Mouse (Mus musculus) embryonic facial prominence, embryonic 12.5 days (tissue): ENCODE data around the gene Ubac2. TPM values are rescaled to one million over a fixed set of nuclear protein-coding genes. Genes with fewer than 3 reads are reported as not detected.
A peak's percentile ranks its signal among the peaks of the same experiment; 100 is the strongest.
"Not testable (repeated sequence)": the region's sequence is repeated elsewhere in the genome, so short reads cannot be mapped to it uniquely, and the experiment has no call there.

ENCODE experiments used
- ATAC-seq: fragments of 200-750 bp; cut with Nextera tagmentation; 2 replicates; pipeline ENCODE4 v1.8.0; 2017; ENCODE audit not compliant: insufficient number of reproducible peaks, insufficient read depth, low FRiP score, low TSS enrichment
- H3K27ac ChIP-seq: fragments of 300-500 bp; sonication (generic); 2 replicates; pipeline ENCODE4 v1.5.1; 2016; ENCODE audit warnings: mild to moderate bottlenecking
- H3K27me3 ChIP-seq: fragments of 300-500 bp; sonication (generic); 2 replicates; pipeline ENCODE4 v1.6.1; 2016; ENCODE audit warnings: mild to moderate bottlenecking, moderate library complexity
- H3K36me3 ChIP-seq: fragments of 300-500 bp; sonication (generic); 2 replicates; pipeline ENCODE4 v1.6.1; 2016; ENCODE audit warnings: mild to moderate bottlenecking
- H3K4me1 ChIP-seq: fragments of 300-500 bp; sonication (generic); 2 replicates; pipeline ENCODE4 v1.6.1; 2016
- H3K4me2 ChIP-seq: fragments of 300-500 bp; sonication (generic); replicated peaks from 2 replicates; pipeline ENCODE4 v1.6.1; 2016; ENCODE audit warnings: mild to moderate bottlenecking, moderate library complexity
- H3K4me3 ChIP-seq: fragments of 300-500 bp; sonication (generic); 2 replicates; pipeline ENCODE4 v1.5.1; 2016; ENCODE audit warnings: mild to moderate bottlenecking
- H3K9ac ChIP-seq: fragments of 300-500 bp; sonication (generic); 2 replicates; pipeline ENCODE4 v1.6.1; 2016; ENCODE audit warnings: mild to moderate bottlenecking, moderate library complexity
- H3K9me3 ChIP-seq: fragments of 300-500 bp; sonication (generic); 2 replicates; pipeline ENCODE4 v1.6.1; 2016; ENCODE audit warnings: mild to moderate bottlenecking, moderate library complexity
- WGBS: fragments of 180-500 bp; shearing (Covaris S2); methylation state at CpG from one replicate; pipeline ENCODE4 v1.1.7; 2016; 5-methylcytosine and 5-hydroxymethylcytosine counted together
- polyA plus RNA-seq: library from polyadenylated mRNA; unstranded; fragments of >200 nt; fragmentation: Nextera tagmentation; extraction: Ambion mirVana; gene quantifications from 2 replicates; pipeline ENCODE4 v1.2.1, GENCODE M21; 2016

Gene Ubac2
- 64.0 and 67.1 TPM in 2 replicates for polyA plus RNA-seq

GRCm38 (mm10) chr14:121878176-121878858 lies at the start of gene Ubac2:
TSS of gene Ubac2 (plus strand) at chr14:121878620.
- H3K9me3 ChIP-seq, result no peaks in the 10 kb centered on the region
- H3K27me3 ChIP-seq, result no peaks in the 10 kb centered on the region
- H3K4me3 ChIP-seq, result peak within 1 kb of the TSS; percentile 95
- peak within 1 kb of the TSS; percentile 96 for H3K9ac ChIP-seq
- peak; percentile 97 for ATAC-seq
- under 1% methylated on average over 53 of the region's 61 CpGs for WGBS
- H3K36me3 ChIP-seq, result no peaks in the 10 kb centered on the region
- H3K27ac ChIP-seq, result peak within 1 kb of the TSS; percentile 90
- peak within 1 kb of the TSS; percentile 86 for H3K4me2 ChIP-seq
- peaks cover 4% of the 10 kb centered on the region; the same call in 1 of the 2 replicates for H3K4me1 ChIP-seq

GRCm38 (mm10) chr14:121829816-121830442 lies 48.5 kb upstream of the Ubac2 start:
- 91% methylated on average over 4 of the region's 4 CpGs for WGBS
- no peak for ATAC-seq
- Histone ChIP-seq H3K4me3 (no peak overlapping the region), H3K9me3 (peaks cover 4% of the 10 kb centered on the region; the same call in 1 of the 2 replicates), H3K9ac (no peak overlapping the region), H3K27me3 (no peaks in the 10 kb centered on the region), H3K4me1 (no peaks in the 10 kb centered on the region), H3K27ac (no peak overlapping the region), H3K4me2 (no peak overlapping the region), H3K36me3 (no peaks in the 10 kb centered on the region)

GRCm38 (mm10) chr14:121833001-121833520 lies 45.4 kb upstream of the Ubac2 start:
- Histone ChIP-seq H3K4me2 (no peak overlapping the region), H3K4me1 (no peaks in the 10 kb centered on the region), H3K9ac (no peak overlapping the region), H3K27me3 (no peaks in the 10 kb centered on the region), H3K27ac (no peak overlapping the region), H3K4me3 (no peak overlapping the region), H3K36me3 (no peaks in the 10 kb centered on the region), H3K9me3 (peaks cover 4% of the 10 kb centered on the region; the same call in 1 of the 2 replicates)
- no peak for ATAC-seq
- WGBS, result 93% methylated on average over 2 of the region's 2 CpGs

GRCm38 (mm10) chr14:121838161-121838560 lies 40.3 kb upstream of the Ubac2 start:
- H3K4me1 ChIP-seq, result no peaks in the 10 kb centered on the region
- H3K9me3 ChIP-seq, result peaks cover 7% of the 10 kb centered on the region
- no peak overlapping the region for H3K27ac ChIP-seq
- H3K4me2 ChIP-seq, result no peak overlapping the region
- no peak overlapping the region for H3K4me3 ChIP-seq
- H3K36me3 ChIP-seq, result no peaks in the 10 kb centered on the region
- no peak for ATAC-seq
- H3K9ac ChIP-seq, result no peak overlapping the region
- WGBS, result 89% methylated on average over 4 of the region's 4 CpGs
- H3K27me3 ChIP-seq, result no peaks in the 10 kb centered on the region

- Histone ChIP-seq H3K27ac (no peak overlapping the region), H3K27me3 (no peaks in the 10 kb centered on the region), H3K4me1 (no peaks in the 10 kb centered on the region), H3K9me3 (peaks cover 7% of the 10 kb centered on the region), H3K4me2 (no peak overlapping the region), H3K36me3 (no peaks in the 10 kb centered on the region), H3K9ac (no peak overlapping the region), H3K4me3 (no peak overlapping the region)
- WGBS, result 85% methylated on average over 8 of the region's 8 CpGs
- no peak for ATAC-seq
These were observed 38.2 kb upstream of the Ubac2 start for GRCm38 (mm10) chr14:121840217-121840616.

GRCm38 (mm10) chr14:121844486-121844885 lies 33.9 kb upstream of the Ubac2 start:
- WGBS, result 57% methylated on average over 8 of the region's 8 CpGs
- ATAC-seq, result no peak
- H3K9me3 ChIP-seq, result 0 out of 2 replicates have a peak, but pooled peaks cover 1% of the 10 kb centered on the region
- no peak overlapping the region for H3K4me2 ChIP-seq
- H3K4me1 ChIP-seq, result no peaks in the 10 kb centered on the region
- H3K27me3 ChIP-seq, result no peaks in the 10 kb centered on the region
- H3K27ac ChIP-seq, result no peak overlapping the region
- no peak overlapping the region for H3K4me3 ChIP-seq
- H3K9ac ChIP-seq, result no peak overlapping the region
- no peaks in the 10 kb centered on the region for H3K36me3 ChIP-seq

GRCm38 (mm10) chr14:121851231-121851630 lies 27.2 kb upstream of the Ubac2 start:
- Histone ChIP-seq H3K9ac (no peak overlapping the region), H3K9me3 (no peaks in the 10 kb centered on the region), H3K4me3 (no peak overlapping the region), H3K36me3 (no peaks in the 10 kb centered on the region), H3K4me2 (no peak overlapping the region), H3K27ac (no peak overlapping the region), H3K4me1 (no peaks in the 10 kb centered on the region), H3K27me3 (no peaks in the 10 kb centered on the region)
- no peak for ATAC-seq
- WGBS, result 88% methylated on average over 1 of the region's 1 CpGs

GRCm38 (mm10) chr14:121852531-121852930 lies 25.9 kb upstream of the Ubac2 start:
- Histone ChIP-seq H3K36me3 (no peaks in the 10 kb centered on the region), H3K4me1 (no peaks in the 10 kb centered on the region), H3K4me3 (no peak overlapping the region), H3K9ac (no peak overlapping the region), H3K27ac (no peak overlapping the region), H3K4me2 (no peak overlapping the region), H3K9me3 (no peaks in the 10 kb centered on the region), H3K27me3 (no peaks in the 10 kb centered on the region)
- WGBS, result 84% methylated on average over 8 of the region's 8 CpGs
- ATAC-seq, result no peak

GRCm38 (mm10) chr14:121865162-121865561 lies 13.3 kb upstream of the Ubac2 start:
- H3K27ac ChIP-seq, H3K9me3 ChIP-seq, H3K36me3 ChIP-seq, H3K27me3 ChIP-seq, H3K4me1 ChIP-seq, H3K9ac ChIP-seq, H3K4me2 ChIP-seq, H3K4me3 ChIP-seq: not testable (repeated sequence)
- 16% methylated on average over 2 of the region's 2 CpGs for WGBS
- peak; percentile 41; the same call in 1 of the 2 replicates for ATAC-seq

- H3K4me2 ChIP-seq, result no peak overlapping the region
These were observed 11.8 kb upstream of the Ubac2 start for GRCm38 (mm10) chr14:121866574-121866973.

GRCm38 (mm10) chr14:121869111-121869510 lies 9.3 kb upstream of the Ubac2 start:
- WGBS, result 81% methylated on average over 1 of the region's 1 CpGs
- Histone ChIP-seq H3K4me1 (no peaks in the 10 kb centered on the region), H3K4me3 (no peak overlapping the region), H3K9ac (no peak overlapping the region), H3K4me2 (no peak overlapping the region), H3K36me3 (no peaks in the 10 kb centered on the region), H3K27ac (no peak overlapping the region), H3K27me3 (no peaks in the 10 kb centered on the region), H3K9me3 (no peaks in the 10 kb centered on the region)
- no peak for ATAC-seq

More at GRCm38 (mm10) chr14:121866574-121866973, 11.8 kb upstream of the Ubac2 start:
- ATAC-seq, result no peak
- no peaks in the 10 kb centered on the region for H3K27me3 ChIP-seq
- no peaks in the 10 kb centered on the region for H3K36me3 ChIP-seq
- no peak overlapping the region for H3K4me3 ChIP-seq
- no peaks in the 10 kb centered on the region for H3K4me1 ChIP-seq
- 71% methylated on average over 3 of the region's 3 CpGs for WGBS
- no peaks in the 10 kb centered on the region for H3K9me3 ChIP-seq
- no peak overlapping the region for H3K27ac ChIP-seq
- H3K9ac ChIP-seq, result no peak overlapping the region

GRCm38 (mm10) chr14:121872760-121873159 lies 5.7 kb upstream of the Ubac2 start:
- Histone ChIP-seq H3K4me2 (no peak overlapping the region), H3K27me3 (no peaks in the 10 kb centered on the region), H3K9ac (no peak overlapping the region), H3K4me1 (no peaks in the 10 kb centered on the region), H3K36me3 (no peaks in the 10 kb centered on the region), H3K27ac (no peak overlapping the region), H3K9me3 (no peaks in the 10 kb centered on the region), H3K4me3 (no peak overlapping the region)
- ATAC-seq, result no peak
- 79% methylated on average over 1 of the region's 1 CpGs for WGBS
